Mouse (Mus musculus) yolk sac, embryonic 10.5 days (tissue): ENCODE results near the gene Palm3.
A peak's percentile ranks its signal among the peaks of the same experiment; 100 is the strongest.

Experiments
- DNase-seq: peaks from one replicate; pipeline ENCODE4 v3.0.0-alpha.2; 2017; ENCODE audit warnings: low spot score

Gene Palm3

GRCm38 (mm10) chr8:84066291-84066930 lies 45.1 kb downstream of the Palm3 start, which contains the start of gene Rfx1:
Gene Rfx1, plus strand, starts transcription at chr8:84066834.
- peak; percentile 100 for DNase-seq

- peak; percentile 95 for DNase-seq
These were observed 45.8 kb downstream of the Palm3 start for GRCm38 (mm10) chr8:84067047-84067573.

GRCm38 (mm10) chr8:84067911-84068310 lies 46.6 kb downstream of the Palm3 start:
- DNase-seq = no peak

- no peak for DNase-seq
These were observed 47.2 kb downstream of the Palm3 start for GRCm38 (mm10) chr8:84068316-84069035.

GRCm38 (mm10) chr8:84069169-84069568 lies 47.9 kb downstream of the Palm3 start:
- peak; percentile 71 for DNase-seq

GRCm38 (mm10) chr8:84069750-84070149 lies 48.5 kb downstream of the Palm3 start:
- no peak for DNase-seq

- DNase-seq = no peak
These were observed 49.0 kb downstream of the Palm3 start for GRCm38 (mm10) chr8:84070241-84070640.

- no peak for DNase-seq
These were observed 49.4 kb downstream of the Palm3 start for GRCm38 (mm10) chr8:84070667-84071066.

- no peak for DNase-seq
These were observed 50.6 kb downstream of the Palm3 start for GRCm38 (mm10) chr8:84071921-84072320.

GRCm38 (mm10) chr8:84072321-84072720 lies 51.0 kb downstream of the Palm3 start:
- no peak for DNase-seq

GRCm38 (mm10) chr8:84073230-84073976 lies 52.1 kb downstream of the Palm3 start:
- no peak for DNase-seq

GRCm38 (mm10) chr8:84076412-84076811 lies 55.1 kb downstream of the Palm3 start:
- DNase-seq = no peak

- DNase-seq = no peak
These were observed 55.6 kb downstream of the Palm3 start for GRCm38 (mm10) chr8:84076849-84077248.

- DNase-seq = no peak
These were observed 57.9 kb downstream of the Palm3 start for GRCm38 (mm10) chr8:84079206-84079605.
